Comparison of ENCODE assay signal across 32 mouse cellular contexts in genomic region chr6:90836749-90837148, GRCm38 (mm10).
"Had no signal": no experiment of that assay in that cellular context is flagged by ENCODE, and none has a peak within 500 bp of the region (broad histone marks: within the 10 kb centered on the region; RNA-seq: fewer than 3 reads in every experiment).

No protein-coding gene starts in this region.

- ATAC-seq: hindbrain, embryonic 16.5 days; hindbrain, postnatal 0 days; inflammation-experienced regulatory T-cells, adult 6 months; intestine, embryonic 15.5 days; intestine, embryonic 16.5 days; intestine, postnatal 0 days had no signal

- H3K27ac ChIP-seq: heart, embryonic 15.5 days; hindbrain, embryonic 10.5 days; hindbrain, embryonic 12.5 days; hindbrain, embryonic 13.5 days; hindbrain, embryonic 14.5 days; hindbrain, embryonic 15.5 days; hindbrain, postnatal 0 days; intestine, embryonic 15.5 days; kidney, embryonic 15.5 days; kidney, postnatal 0 days; layer of hippocampus, adult 2 months; left cerebral cortex, adult 2 months had no signal

- H3K9ac ChIP-seq: heart, embryonic 13.5 days; heart, embryonic 15.5 days; hindbrain, embryonic 12.5 days; hindbrain, embryonic 13.5 days; hindbrain, embryonic 14.5 days; hindbrain, embryonic 15.5 days; intestine, embryonic 15.5 days; kidney, embryonic 15.5 days had no signal

- H3K4me3 ChIP-seq: heart, embryonic 12.5 days; heart, embryonic 13.5 days; heart, embryonic 15.5 days; hindbrain, embryonic 10.5 days; hindbrain, embryonic 12.5 days; hindbrain, embryonic 13.5 days; hindbrain, embryonic 15.5 days; intestine, embryonic 15.5 days; kidney, embryonic 15.5 days; layer of hippocampus, adult 2 months; left cerebral cortex, adult 2 months had no signal

- H3K27me3 ChIP-seq: heart, embryonic 12.5 days; heart, embryonic 13.5 days; heart, embryonic 15.5 days; hindbrain, embryonic 12.5 days; hindbrain, embryonic 13.5 days; hindbrain, embryonic 15.5 days; intestine, embryonic 15.5 days; kidney, embryonic 15.5 days had no signal

- H3K4me2 ChIP-seq: heart, embryonic 12.5 days; heart, embryonic 13.5 days; heart, embryonic 15.5 days; hindbrain, embryonic 12.5 days; hindbrain, embryonic 13.5 days; hindbrain, embryonic 14.5 days; hindbrain, embryonic 15.5 days; intestine, embryonic 15.5 days; kidney, embryonic 15.5 days had no signal

- H3K4me1 ChIP-seq: hindbrain, embryonic 12.5 days; hindbrain, embryonic 13.5 days; hindbrain, embryonic 15.5 days; kidney, embryonic 15.5 days had no signal

- DNase-seq: heart, postnatal 10 days; heart, postnatal 36 days; heart, postnatal 4 days; kidney, adult 11 months; kidney, adult 18-20 months; kidney, adult 2 months; kidney, adult 8-10 months; kidney, adult 9 months; kidney, postnatal 10 days; kidney, postnatal 14 days; kidney, postnatal 36 days; kidney, postnatal 4 days; layer of hippocampus, adult 9-11 months; layer of hippocampus, postnatal 36 days had no signal

- H3K9me3 ChIP-seq: heart, embryonic 12.5 days; heart, embryonic 13.5 days; heart, embryonic 15.5 days; hindbrain, embryonic 10.5 days; hindbrain, embryonic 12.5 days; hindbrain, embryonic 13.5 days; hindbrain, embryonic 15.5 days; intestine, embryonic 15.5 days; kidney, embryonic 15.5 days had no signal

- H3K36me3 ChIP-seq: heart, embryonic 12.5 days; heart, embryonic 13.5 days; heart, embryonic 15.5 days; hindbrain, embryonic 10.5 days; hindbrain, embryonic 12.5 days; hindbrain, embryonic 13.5 days; hindbrain, embryonic 15.5 days; intestine, embryonic 15.5 days; kidney, embryonic 15.5 days had no signal
